Mouse (Mus musculus): ENCODE results near the gene Ndufa4l2.
A peak's percentile ranks its signal among the peaks of the same experiment; 100 is the strongest.

The Ndufa4l2 gene

DNA sequence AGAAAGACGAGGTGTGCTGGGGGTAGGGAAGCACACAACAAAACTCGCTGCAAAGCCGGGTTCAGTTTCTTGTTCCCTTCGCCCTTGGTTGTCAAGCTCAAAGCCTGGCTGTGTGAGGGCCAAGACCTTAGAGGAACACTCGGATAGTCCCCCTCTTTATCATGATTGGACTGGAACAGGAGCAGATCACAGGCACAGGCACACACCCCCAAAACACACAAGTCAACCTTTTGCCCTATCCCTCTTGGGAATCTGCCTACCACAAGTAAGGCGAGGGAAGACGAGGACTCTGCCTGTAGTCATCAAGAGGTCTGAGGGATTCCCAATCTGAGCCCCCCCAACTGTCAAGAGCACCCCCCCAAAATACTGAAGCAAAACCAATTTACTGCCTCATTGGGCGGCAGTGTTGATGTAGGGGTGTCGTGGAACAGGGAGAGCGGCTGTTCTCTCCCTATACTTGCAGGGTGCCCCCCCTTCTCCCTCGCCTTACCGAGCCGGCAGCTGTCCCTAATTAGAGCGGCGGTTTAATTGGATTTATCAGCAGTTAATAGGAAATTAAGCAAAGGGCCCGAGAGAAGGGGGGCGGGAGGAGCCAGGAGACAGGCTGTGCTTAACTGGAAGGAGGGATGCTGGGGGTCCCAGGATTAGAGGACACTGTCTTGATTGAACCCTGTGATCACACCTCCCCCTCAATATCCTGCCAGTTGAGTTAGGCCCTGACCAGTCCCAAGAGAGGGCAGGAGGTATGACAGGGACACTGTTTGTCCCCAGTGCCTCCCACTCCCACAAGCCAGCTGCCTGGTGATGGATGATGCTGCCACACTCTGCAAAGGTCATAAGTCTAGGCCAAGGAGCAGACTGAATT, 4.7 kb upstream of the Ndufa4l2 start:
- DNase-seq (ENCODE audit: low read depth, low spot score), result peak; percentile 67

DNA sequence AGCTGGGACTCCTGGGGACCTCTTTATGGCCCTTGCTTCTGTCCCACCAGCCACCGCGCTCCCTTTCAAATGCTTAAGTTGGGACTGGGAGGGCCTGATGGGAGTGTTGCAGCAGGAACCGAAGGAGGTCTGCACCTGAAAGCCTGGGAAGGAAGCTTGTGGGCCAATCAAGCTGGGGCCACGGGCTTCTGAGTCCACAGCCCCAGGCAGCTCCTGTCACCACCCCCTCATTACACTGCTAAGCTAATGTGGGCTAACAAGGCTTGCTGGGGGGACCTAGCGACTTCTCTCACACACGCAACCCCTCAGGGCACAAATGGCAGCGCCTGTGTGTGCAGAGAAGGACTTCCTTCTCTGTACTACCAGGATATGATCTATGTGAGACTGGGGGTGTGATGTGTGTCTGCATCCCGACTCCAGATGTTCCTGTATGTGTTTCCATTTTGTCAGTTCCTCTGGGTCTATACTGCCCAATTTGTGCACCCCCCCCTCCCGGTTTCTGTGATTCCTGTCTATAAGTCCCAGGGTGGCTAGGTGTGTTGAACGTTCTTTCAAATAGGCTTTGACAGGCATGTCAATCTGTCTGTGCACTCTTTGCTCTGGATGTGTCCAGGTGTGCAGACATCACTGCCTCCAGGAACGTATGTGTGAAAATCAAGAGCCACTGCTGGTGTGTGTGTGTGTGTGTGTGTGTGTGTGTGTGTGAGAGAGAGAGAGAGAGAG, 3.7 kb upstream of the Ndufa4l2 start:
- DNase-seq (ENCODE audit: low read depth, low spot score), result peak; percentile 36

DNA sequence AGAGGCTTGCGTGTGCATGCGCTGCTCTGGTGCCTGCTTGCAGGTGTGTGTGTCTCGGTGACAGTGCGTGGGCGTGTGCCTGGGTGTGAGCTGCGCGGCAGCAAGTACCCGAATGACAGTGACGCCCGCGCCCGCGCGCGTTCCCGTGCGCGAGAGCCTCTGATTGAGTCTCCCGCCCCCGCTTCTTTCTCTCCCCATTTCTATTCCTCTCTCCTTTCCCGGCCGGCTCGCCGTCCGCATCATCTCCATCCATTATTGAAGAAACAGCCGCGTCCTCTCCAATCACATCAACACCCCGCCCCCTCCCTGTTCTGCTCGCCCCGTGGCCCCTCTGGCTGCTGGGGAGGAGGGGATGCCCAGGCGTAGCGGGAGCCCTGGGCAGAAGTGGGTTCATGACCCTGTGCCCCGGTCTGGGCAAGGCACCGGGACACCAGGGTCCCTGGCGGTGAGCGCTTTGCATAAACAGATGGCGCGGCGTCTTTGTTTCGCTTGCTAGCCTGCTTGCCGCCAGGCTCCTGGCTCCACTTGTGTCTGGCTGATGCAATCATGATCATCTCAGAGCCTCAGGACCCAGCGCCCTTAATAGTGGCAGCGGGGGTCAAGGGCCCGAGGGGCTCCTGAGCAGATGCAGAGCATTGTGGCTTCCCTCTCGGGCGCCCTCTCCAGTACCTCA, 3.0 kb upstream of the Ndufa4l2 start:
- peak; percentile 99 for DNase-seq (ENCODE audit: low read depth, low spot score)

DNA sequence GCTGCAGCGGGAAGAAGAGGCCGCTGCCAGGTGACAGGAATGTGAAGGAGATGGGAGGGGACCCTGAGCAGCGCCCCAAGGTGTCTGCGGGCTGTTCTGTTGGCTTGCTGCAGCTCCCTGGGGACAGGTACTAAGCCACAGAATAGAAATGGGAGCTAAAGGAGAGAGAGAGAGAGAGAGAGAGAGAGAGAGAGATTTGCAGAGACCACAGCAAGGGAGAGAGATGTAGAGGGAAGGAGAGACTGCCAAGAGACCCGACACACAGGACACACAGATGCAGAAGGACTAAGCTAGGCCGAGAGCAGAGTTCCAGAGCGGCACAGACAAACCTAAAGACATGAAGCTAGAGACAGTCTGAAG, 2.5 kb upstream of the Ndufa4l2 start:
- peak; percentile 37 for DNase-seq (ENCODE audit: low read depth, low spot score)

DNA sequence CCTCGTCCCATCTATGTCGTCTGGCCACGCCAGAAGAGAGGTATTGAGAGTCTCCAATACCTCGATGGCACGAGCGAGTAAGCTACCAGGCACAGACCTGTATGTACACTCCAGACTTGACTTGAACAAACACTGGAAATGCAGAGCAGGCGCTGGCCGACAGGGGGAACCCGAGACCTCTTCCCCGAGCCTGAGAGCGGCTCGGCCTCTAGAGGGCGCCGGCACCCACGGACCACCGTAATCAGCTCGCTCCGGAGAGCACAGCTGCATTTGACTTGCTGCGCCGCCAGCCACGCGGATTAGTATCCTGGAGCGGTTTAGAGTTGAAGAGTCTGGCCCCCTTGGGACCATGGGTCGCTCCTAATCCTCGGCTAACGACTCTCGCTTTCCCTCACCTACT, 2.0 kb upstream of the Ndufa4l2 start:
- DNase-seq (ENCODE audit: low read depth, low spot score), result peak; percentile 95

DNA sequence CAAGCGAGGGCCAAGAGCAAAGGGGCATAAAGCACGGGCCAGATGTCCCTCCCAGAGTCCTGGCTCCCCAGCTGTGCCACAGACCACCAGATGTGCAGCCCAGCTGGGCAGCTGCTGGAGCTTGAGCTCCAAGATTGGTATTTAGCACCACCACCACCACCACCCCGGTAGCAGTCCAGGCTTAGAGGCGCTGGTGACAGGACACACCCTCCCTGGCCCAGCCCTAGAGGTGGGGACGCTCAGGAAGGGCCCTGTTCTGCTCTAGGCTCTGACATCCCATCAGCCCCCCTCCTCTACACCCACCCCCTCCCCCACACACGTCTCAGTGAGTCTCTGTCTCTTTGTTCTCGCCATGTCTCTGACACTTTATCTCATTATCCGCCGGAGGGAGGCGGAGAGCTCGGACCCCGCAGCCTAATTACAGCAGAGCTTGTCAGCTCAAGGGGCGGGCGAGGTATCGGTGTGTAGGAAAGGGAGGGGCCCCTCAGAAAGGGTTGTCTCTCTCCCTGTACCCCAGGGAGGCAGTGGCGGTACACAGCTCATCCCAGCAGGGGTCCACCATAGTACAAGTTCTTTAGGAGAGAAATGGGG, 1.2 kb upstream of the Ndufa4l2 start:
- DNase-seq (ENCODE audit: low read depth, low spot score), result peak; percentile 53

DNA sequence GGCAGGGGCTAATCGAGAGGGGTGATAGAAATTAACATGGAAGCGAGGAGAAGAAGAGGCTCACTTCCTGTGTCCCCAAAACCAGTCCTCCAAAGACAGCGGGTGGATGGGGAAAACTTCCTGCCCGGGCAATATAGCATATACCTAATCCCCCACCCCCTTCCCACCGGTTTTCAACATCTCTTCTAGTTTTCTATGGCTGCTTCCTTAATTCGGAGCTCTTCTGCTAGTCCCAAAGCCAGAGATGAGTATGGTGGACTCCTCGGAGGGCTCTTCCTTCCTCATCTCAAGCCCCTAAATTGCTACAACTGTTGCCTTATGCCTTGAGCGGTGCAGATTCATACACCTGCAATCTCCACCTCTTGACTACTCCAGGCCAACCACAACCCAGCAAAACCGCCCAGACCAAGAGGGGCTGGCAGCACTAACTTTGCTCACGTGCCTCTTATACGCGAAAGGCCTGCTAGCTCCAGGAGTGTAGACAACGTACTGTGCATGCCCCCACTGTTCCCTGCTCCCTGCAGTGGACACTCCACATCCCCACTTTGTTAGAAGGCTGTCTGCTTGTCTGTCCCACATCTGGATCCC, 562 bp upstream of the Ndufa4l2 start:
- DNase-seq (ENCODE audit: low read depth, low spot score), result no peak

DNA sequence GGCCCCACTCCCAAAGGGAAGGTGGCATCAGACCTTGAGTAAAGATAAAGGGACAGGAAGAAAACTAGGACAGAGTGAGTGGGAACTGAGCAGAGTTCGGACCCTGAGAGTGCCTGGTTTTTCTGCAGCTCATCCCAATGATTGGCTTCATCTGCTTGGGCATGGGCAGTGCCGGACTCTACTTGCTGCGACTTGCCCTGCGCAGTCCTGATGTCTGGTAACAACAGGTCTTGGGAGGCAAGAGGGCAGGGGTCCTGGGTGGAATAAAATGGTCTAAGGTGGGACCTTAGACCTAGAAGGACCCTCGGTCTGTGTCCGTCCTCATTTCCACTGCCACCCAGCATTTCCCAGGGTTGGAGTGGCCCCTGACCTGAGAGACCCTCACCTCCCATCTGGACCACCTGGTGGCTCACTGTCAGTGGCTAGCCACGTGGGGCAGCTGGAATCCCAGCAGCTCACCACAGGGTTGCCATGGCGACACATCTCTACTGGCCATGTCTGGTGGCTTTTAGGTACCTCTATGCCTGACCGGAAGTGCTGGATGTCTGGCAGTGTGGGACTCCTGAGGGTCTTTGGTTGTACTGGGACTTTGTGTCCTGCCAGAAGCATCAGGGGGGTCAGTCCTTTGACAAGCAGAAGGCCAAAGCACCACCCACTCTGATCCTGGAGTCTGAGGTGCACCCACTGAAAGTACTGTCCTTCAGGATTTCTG, 660 bp downstream of the Ndufa4l2 start:
- DNase-seq (ENCODE audit: low read depth, low spot score), result no peak

DNA sequence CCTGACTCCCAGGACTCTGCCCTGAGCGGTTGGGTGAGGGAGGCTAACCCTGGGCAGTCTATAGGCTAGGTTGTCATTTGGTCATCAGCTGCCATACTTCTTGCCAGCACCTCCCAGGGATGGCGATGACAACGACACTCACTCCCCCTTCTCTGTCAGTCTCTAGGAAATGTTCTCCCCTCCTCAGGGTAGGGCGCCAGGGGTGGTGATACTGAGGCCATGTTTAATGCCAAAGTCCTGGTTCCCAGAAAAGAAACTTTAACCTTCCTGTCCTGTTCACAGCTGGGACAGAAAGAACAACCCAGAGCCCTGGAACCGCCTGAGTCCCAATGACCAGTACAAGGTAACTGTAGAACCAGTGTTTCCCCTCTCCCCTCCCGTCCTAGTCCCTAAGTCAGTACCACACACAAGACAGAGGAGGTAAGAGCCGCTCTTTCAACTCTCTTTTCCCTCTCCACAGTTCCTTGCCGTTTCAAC, 1.3 kb downstream of the Ndufa4l2 start:
- DNase-seq (ENCODE audit: low read depth, low spot score), result no peak

DNA sequence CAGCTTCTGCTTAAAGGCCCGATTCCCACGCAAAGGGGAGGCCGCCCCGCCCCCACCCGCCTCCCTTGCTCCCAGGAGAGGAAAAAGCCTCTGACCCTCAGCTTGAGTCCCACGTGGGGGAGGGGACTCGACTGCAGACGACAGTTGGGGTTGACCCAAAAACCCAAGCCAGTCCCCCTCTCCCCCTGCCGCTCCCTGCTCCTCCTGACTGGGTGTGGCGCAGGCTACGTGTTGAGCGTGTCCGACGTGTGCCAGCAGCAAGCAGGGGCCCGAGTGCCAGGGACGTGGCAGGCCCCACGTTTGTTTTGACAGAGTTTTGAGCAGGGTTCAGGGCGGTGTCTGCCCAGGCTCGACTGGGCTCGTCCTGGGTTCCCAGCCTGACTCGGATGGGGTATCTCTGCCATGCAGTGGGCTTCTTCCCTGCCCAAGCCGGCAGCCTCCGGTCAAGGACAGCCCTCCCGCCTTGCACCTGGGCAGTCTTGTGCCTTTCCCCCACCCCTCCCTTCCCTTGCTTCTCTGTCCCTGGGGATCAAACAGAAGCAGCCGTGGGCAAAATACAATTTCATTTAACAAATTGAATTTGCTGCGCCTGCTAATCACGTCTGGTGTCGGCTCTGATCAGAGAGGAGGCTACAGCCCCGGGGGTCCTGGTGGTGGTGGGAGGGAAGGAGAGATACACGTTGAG, 2.0 kb downstream of the Ndufa4l2 start:
- DNase-seq (ENCODE audit: low read depth, low spot score), result no peak

DNA sequence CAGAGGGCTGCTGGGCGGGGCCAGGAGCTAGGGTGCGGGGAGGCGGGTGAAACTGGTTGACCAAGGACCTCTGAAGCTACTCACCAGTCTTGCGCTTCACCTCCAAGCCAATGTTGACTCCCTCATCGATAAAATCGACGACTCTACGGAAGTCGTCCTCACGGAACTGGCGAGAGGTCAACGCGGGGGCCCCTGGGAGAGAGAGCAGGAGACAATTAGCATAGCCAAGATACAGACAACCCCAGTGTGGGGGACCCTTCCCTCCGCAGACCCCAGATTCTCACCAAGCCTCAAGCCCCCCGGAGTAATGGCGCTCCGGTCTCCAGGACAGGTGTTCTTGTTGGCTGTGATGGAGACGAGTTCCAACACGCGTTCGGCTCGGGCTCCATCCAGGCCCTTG, 3.2 kb downstream of the Ndufa4l2 start:
- no peak for DNase-seq (ENCODE audit: low read depth, low spot score)

DNA sequence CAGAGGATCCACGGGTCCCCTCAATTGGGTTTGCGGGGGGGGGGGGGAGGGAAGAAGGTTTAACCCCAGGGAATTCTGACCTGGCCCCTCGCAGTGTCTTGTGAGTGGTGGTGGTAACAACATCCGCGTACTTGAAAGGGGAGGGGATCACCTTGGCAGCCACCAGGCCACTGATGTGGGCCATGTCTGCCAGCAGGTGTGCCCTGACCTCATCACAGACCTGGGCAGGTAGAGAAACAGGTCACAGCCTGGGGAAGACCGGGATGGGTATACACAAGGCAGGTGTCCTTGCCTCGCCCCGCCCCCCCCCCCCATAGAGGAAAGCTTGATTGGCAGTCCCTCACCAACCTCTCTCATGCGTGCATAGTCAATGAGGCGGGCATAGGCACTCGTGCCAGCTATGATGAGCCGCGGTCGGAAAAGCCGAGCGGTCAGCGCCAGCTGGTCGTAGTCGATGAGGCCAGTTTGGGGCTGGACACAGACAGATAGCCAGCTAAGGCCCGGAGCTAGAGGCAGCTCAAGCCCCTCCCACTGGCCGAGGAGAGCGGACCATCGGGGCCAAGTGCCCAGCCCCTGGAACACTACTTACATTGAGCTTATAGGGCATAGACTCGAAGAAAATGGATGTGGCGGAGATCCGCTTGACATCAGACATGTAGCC, 4.4 kb downstream of the Ndufa4l2 start:
- DNase-seq (ENCODE audit: low read depth, low spot score), result no peak

DNA sequence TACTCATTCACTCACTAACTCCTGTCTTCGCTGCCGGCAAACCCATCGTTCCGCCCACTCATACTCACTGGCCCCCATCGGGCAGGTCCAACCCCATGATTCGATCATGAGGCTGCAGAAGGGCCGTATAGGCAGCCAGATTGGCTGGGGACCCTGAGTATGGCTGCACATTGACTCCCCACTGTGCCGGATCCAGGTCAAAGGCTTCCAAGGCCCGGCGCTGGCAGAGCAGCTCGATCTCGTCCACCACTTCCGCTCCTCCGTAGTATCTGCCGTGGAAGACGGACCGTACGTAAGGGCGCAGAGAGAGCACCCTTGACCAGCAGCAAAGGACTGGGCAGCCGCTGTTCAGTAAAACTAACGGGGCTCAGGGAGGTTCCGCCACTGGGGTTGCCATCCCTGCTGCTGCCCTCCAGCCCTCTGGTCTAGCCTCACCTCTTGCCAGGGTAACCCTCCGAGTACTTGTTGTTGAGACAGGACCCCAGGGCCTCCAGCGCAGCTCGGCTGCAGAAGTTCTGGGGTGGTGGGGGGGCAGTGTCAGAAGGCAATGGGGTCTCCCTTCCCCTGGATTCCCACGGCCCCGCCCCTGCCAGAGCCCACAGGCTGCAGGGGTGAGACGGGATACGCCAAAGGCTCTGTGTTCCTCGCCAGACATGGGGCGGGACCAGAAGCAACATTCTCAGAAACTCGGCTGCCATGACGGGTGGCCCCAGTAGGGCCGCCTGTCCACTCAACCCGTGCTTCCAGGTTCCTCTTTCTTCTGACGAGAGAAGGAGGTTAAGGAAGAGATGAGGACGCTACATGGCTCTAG, 5.3 kb downstream of the Ndufa4l2 start:
- no peak for DNase-seq (ENCODE audit: low read depth, low spot score)

DNA sequence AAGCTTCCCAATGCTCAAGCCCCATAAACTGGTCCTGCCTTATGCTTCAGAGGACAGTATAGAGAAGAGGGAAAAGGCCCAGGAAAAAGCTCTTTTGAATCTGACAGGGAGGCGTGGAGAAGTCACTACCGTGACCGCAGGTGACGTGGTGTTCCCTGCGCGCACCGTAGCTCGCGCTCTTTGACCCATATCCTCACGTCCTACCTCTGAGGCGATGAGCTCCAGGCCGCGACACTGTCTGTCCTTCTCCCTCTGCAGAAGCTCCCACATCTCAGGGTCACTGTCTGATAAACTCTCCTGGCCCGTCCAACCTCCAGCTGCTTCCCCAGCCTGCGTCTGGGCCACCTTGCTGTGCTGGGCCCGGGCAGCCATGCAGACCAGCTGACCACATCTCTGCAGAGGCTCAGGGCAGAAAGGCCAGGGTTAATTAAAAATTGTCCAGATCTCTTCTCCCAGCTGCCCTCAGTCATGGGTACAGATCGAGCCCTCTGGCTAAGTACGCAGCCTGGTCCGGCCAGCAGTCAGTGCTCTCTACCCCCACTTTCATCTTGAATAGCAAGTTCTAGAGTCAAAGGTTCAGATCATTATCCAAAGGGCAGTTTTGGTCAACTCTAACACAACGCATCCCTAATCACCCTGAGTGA, 6.1 kb downstream of the Ndufa4l2 start:
- DNase-seq (ENCODE audit: low read depth, low spot score), result no peak

DNA sequence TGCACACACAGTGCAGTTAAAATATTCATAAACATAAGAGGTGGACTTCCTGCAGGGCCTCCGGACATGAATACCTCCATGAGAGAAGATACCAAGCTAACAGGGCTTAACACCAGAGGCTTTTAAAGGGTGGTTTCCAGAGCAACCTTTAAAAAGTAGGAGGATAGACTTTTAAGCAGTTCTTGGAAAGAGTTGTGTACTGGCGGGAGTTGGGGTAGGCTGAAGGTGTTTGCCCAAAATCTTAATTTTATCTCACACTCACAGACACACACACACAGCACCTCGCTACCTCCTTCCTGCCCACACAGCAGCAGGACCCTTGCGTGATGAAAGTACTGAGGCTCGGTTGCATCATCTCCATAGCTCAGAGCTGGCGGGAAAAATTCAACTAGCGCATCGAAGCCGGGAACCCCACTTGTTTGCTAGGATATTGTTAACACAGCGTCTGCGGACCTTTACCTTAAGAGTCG, 6.9 kb downstream of the Ndufa4l2 start:
- DNase-seq (ENCODE audit: low read depth, low spot score), result no peak

DNA sequence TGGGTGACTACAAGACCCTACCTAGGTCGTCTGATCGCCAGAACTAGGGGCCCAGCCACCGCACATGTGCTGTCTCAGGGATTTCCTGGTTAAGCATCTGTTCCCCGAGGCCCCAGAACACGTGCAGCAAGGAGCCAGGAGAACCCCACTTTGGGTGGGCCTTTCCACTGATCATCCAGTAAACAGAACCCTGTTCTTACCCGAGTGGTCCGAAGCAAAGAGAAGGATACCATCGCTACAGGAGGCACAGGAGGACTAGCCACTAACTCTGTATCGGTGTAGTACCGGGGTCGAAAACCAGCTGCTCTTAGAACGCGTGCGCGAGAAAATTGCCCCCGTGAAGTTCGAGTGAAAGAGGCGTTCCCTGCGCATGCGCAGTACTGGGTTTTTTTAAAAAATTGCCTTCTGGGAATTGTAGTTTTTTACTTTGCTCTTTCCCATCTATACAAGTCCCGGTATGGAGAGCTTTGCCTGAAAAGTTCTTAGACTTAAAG, 7.4 kb downstream of the Ndufa4l2 start, which contains the start of gene Shmt2:
Gene Shmt2 (minus strand): TSS at position 357 of the 494 bp plus-strand sequence.
- DNase-seq (ENCODE audit: low read depth, low spot score), result peak; percentile 94

DNA sequence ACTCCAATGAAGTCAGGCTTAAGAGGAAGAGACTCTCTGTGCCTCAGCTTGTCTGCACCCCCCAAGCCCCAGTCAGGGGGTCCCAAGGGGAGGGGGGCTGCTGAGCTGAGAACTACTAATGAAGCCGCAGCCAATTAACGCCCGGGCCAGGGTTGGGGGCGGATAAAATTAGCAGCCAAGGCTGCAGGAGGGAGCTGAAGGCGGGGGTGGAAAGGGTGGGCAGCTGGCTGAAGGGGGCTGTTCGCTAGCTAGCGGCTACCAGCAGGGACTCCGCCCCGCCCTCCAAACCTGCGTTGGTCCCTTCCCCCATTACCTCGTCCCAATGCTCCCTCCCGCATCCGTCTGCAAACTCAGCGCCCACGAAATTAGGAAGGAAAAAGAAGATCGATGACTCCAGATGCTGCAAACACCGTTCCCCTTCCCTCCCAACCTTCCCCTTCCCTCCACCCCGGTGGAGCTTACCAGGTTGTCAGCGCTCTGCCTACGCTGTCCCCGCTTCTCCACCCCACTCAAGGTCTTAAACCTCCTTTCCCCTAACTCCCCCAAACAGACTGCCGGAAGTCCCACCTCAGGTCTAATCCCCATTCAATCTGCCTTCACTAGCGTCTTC, 10.0 kb downstream of the Ndufa4l2 start:
- DNase-seq (ENCODE audit: low read depth, low spot score), result no peak

DNA sequence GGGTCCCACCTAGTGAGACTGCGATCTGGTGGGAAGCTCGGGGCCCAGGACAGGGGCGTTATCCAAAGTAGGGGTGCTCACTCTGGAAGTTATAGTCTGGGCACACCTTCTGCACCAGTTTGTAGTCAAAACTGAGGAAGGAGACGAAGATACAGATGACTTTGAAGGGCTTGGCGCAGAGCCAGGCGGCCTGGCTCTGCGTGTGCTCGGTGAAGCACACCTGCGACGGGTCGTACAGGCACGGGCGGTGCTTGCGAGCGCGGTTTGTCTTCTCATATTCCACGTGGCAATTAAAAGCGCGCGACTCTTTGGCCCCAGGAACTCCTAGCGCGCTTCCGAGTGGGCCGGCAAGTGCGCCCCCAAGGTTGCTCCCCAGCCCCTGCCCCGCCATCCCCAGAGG, 11.3 kb downstream of the Ndufa4l2 start:
- DNase-seq (ENCODE audit: low read depth, low spot score), result no peak
